Mouse (Mus musculus): ENCODE measurements at regions not wholly inside any gene's neighbourhood (a gene's known extent, or its start where the extent isn't known, plus 50 kb on each side); places are given as distances from the start of the nearest gene placed in this dataset.

GRCm38 (mm10) chr7:122906056-122906455 is 59.4 kb upstream of the Rbbp6 start:
- TF ChIP-seq CTCF (IDR thresholded peaks at IDR 0.05; ENCODE audit: low read depth) (no peak), EP300 (IDR thresholded peaks at IDR 0.05; ENCODE audit: low read depth) (no peak)

Data from heart, postnatal 0 days (tissue).